Mouse (Mus musculus): ENCODE data around the gene Ccdc30. TPM values are rescaled to one million over a fixed set of nuclear protein-coding genes. Genes with fewer than 3 reads are reported as not detected.

Gene Ccdc30
- total and polyA plus RNA-seq, 3 experiments, result 0.41 to 0.52 TPM; not detected in 1

- no peak overlapping the region for H3K9ac ChIP-seq (ENCODE audit: low read depth, low read length)
- no peaks in the 10 kb centered on the region for H3K79me2 ChIP-seq (replicated peaks; ENCODE audit: control insufficient read depth, insufficient read depth, low read length)
- intact Hi-C loops (cut with DNase I), result no loop called here
- no peaks in the 10 kb centered on the region for H3K36me3 ChIP-seq (ENCODE audit: control insufficient read depth, insufficient read depth, low read length)
- H3K27ac ChIP-seq, result peak overlapping the region; percentile 36; the same call in 1 of the 2 replicates
- 47% methylated on average over 5 of the region's 5 CpGs for WGBS
- DNase-seq, result no peak
- no peak overlapping the region for H3K4me3 ChIP-seq
- H3K27me3 ChIP-seq (ENCODE audit: control insufficient read depth, insufficient read depth, low read length), result no peaks in the 10 kb centered on the region
- no peak for TF ChIP-seq EP300 (IDR thresholded peaks at IDR 0.05; ENCODE audit: insufficient read depth, low read depth, low read length)
- TF ChIP-seq CTCF (IDR thresholded peaks at IDR 0.05), result peak; percentile 58
- TF ChIP-seq POLR2A (IDR thresholded peaks at IDR 0.05; ENCODE audit: insufficient read depth, low read depth, low read length), result no peak
- peaks cover 4% of the 10 kb centered on the region for H3K4me1 ChIP-seq (ENCODE audit: control insufficient read depth, insufficient read depth, low read length)
Measured at GRCm38 (mm10) chr4:119460296-119460695, 45.0 kb upstream of the Ccdc30 start.

- Histone ChIP-seq H3K9ac (ENCODE audit: low read depth, low read length) (no peak overlapping the region), H3K27me3 (ENCODE audit: control insufficient read depth, insufficient read depth, low read length) (no peaks in the 10 kb centered on the region), H3K36me3 (ENCODE audit: control insufficient read depth, insufficient read depth, low read length) (no peaks in the 10 kb centered on the region), H3K4me1 (ENCODE audit: control insufficient read depth, insufficient read depth, low read length) (no peaks in the 10 kb centered on the region), H3K79me2 (replicated peaks; ENCODE audit: control insufficient read depth, insufficient read depth, low read length) (no peaks in the 10 kb centered on the region), H3K4me3 (no peak overlapping the region), H3K27ac (no peak overlapping the region)
- 27% methylated on average over 6 of the region's 6 CpGs for WGBS
- no peak for DNase-seq
- intact Hi-C loops (cut with DNase I), result no loop called here
- TF ChIP-seq EP300 (IDR thresholded peaks at IDR 0.05; ENCODE audit: insufficient read depth, low read depth, low read length) (no peak), CTCF (IDR thresholded peaks at IDR 0.05) (no peak), POLR2A (IDR thresholded peaks at IDR 0.05; ENCODE audit: insufficient read depth, low read depth, low read length) (no peak)
Measured at GRCm38 (mm10) chr4:119453533-119453932, 38.2 kb upstream of the Ccdc30 start.

GRCm38 (mm10) chr4:119453128-119453527, 37.8 kb upstream of the Ccdc30 start:
- intact Hi-C loops (cut with DNase I), result no loop called here
- Histone ChIP-seq H3K4me3 (no peak overlapping the region), H3K36me3 (ENCODE audit: control insufficient read depth, insufficient read depth, low read length) (no peaks in the 10 kb centered on the region), H3K27ac (no peak overlapping the region), H3K27me3 (ENCODE audit: control insufficient read depth, insufficient read depth, low read length) (no peaks in the 10 kb centered on the region), H3K4me1 (ENCODE audit: control insufficient read depth, insufficient read depth, low read length) (no peaks in the 10 kb centered on the region), H3K9ac (ENCODE audit: low read depth, low read length) (no peak overlapping the region), H3K79me2 (replicated peaks; ENCODE audit: control insufficient read depth, insufficient read depth, low read length) (no peaks in the 10 kb centered on the region)
- TF ChIP-seq CTCF (IDR thresholded peaks at IDR 0.05), result no peak
- TF ChIP-seq EP300 (IDR thresholded peaks at IDR 0.05; ENCODE audit: insufficient read depth, low read depth, low read length), result no peak
- TF ChIP-seq POLR2A (IDR thresholded peaks at IDR 0.05; ENCODE audit: insufficient read depth, low read depth, low read length), result no peak
- 71% methylated on average over 5 of the region's 5 CpGs for WGBS
- DNase-seq, result no peak

- Histone ChIP-seq H3K4me1 (ENCODE audit: control insufficient read depth, insufficient read depth, low read length) (no peaks in the 10 kb centered on the region), H3K27ac (no peak overlapping the region), H3K36me3 (ENCODE audit: control insufficient read depth, insufficient read depth, low read length) (no peaks in the 10 kb centered on the region), H3K79me2 (replicated peaks; ENCODE audit: control insufficient read depth, insufficient read depth, low read length) (no peaks in the 10 kb centered on the region), H3K4me3 (no peak overlapping the region), H3K9ac (ENCODE audit: low read depth, low read length) (no peak overlapping the region), H3K27me3 (ENCODE audit: control insufficient read depth, insufficient read depth, low read length) (no peaks in the 10 kb centered on the region)
- DNase-seq, result no peak
- intact Hi-C loops (cut with DNase I), result no loop called here
- 64% methylated on average over 7 of the region's 7 CpGs for WGBS
- TF ChIP-seq EP300 (IDR thresholded peaks at IDR 0.05; ENCODE audit: insufficient read depth, low read depth, low read length) (no peak), POLR2A (IDR thresholded peaks at IDR 0.05; ENCODE audit: insufficient read depth, low read depth, low read length) (no peak), CTCF (IDR thresholded peaks at IDR 0.05) (no peak)
Measured at GRCm38 (mm10) chr4:119450436-119450835, 35.1 kb upstream of the Ccdc30 start.

GRCm38 (mm10) chr4:119447786-119448185, 32.5 kb upstream of the Ccdc30 start:
- intact Hi-C loops (cut with DNase I), result no loop called here
- H3K4me3 ChIP-seq, result no peak overlapping the region
- WGBS, result 61% methylated on average over 3 of the region's 3 CpGs
- no peaks in the 10 kb centered on the region for H3K27me3 ChIP-seq (ENCODE audit: control insufficient read depth, insufficient read depth, low read length)
- H3K27ac ChIP-seq, result no peak overlapping the region
- H3K4me1 ChIP-seq (ENCODE audit: control insufficient read depth, insufficient read depth, low read length), result no peaks in the 10 kb centered on the region
- no peak for DNase-seq
- TF ChIP-seq EP300 (IDR thresholded peaks at IDR 0.05; ENCODE audit: insufficient read depth, low read depth, low read length), result no peak
- no peak for TF ChIP-seq CTCF (IDR thresholded peaks at IDR 0.05)
- TF ChIP-seq POLR2A (IDR thresholded peaks at IDR 0.05; ENCODE audit: insufficient read depth, low read depth, low read length), result no peak
- H3K36me3 ChIP-seq (ENCODE audit: control insufficient read depth, insufficient read depth, low read length), result no peaks in the 10 kb centered on the region
- H3K79me2 ChIP-seq (replicated peaks; ENCODE audit: control insufficient read depth, insufficient read depth, low read length), result no peaks in the 10 kb centered on the region
- no peak overlapping the region for H3K9ac ChIP-seq (ENCODE audit: low read depth, low read length)

GRCm38 (mm10) chr4:119447261-119447660, 31.9 kb upstream of the Ccdc30 start:
- TF ChIP-seq EP300 (IDR thresholded peaks at IDR 0.05; ENCODE audit: insufficient read depth, low read depth, low read length) (no peak), CTCF (IDR thresholded peaks at IDR 0.05) (no peak), POLR2A (IDR thresholded peaks at IDR 0.05; ENCODE audit: insufficient read depth, low read depth, low read length) (no peak)
- Histone ChIP-seq H3K4me1 (ENCODE audit: control insufficient read depth, insufficient read depth, low read length) (no peaks in the 10 kb centered on the region), H3K36me3 (ENCODE audit: control insufficient read depth, insufficient read depth, low read length) (no peaks in the 10 kb centered on the region), H3K9ac (ENCODE audit: low read depth, low read length) (no peak overlapping the region), H3K27me3 (ENCODE audit: control insufficient read depth, insufficient read depth, low read length) (no peaks in the 10 kb centered on the region), H3K27ac (no peak overlapping the region), H3K79me2 (replicated peaks; ENCODE audit: control insufficient read depth, insufficient read depth, low read length) (no peaks in the 10 kb centered on the region), H3K4me3 (no peak overlapping the region)
- intact Hi-C loops (cut with DNase I), result no loop called here
- 88% methylated on average over 6 of the region's 6 CpGs for WGBS
- DNase-seq, result no peak
